Mouse (Mus musculus): Measurements from ENCODE around the gene Prkag3. TPM values are rescaled to one million over a fixed set of nuclear protein-coding genes. Genes with fewer than 3 reads are reported as not detected.

Gene Prkag3
- polyA plus RNA-seq, 1 experiment = 0.52 TPM

GRCm38 (mm10) chr1:74715468-74715867, 33.6 kb downstream of the Prkag3 start:
- Histone ChIP-seq H3K4me1 (ENCODE audit: control insufficient read depth, insufficient read depth, low read length) (no peaks in the 10 kb centered on the region; the same call in 1 of the 2 replicates), H3K27ac (ENCODE audit: control insufficient read depth, insufficient read depth, low read depth, low read length, poor library complexity) (no peak overlapping the region), H3K4me3 (replicated peaks; ENCODE audit: control insufficient read depth, low read depth, low read length) (no peak overlapping the region)
- 13% methylated on average over 5 of the region's 5 CpGs for WGBS
- TF ChIP-seq POLR2A (IDR thresholded peaks at IDR 0.05; ENCODE audit: borderline replicate concordance, control insufficient read depth, low read depth, low read length) = no peak
- no peak for TF ChIP-seq CTCF (IDR thresholded peaks at IDR 0.05; ENCODE audit: control insufficient read depth, insufficient read depth, low read length)

GRCm38 (mm10) chr1:74714967-74715366, 34.1 kb downstream of the Prkag3 start:
- Histone ChIP-seq H3K27ac (ENCODE audit: control insufficient read depth, insufficient read depth, low read depth, low read length, poor library complexity) (no peak overlapping the region), H3K4me3 (replicated peaks; ENCODE audit: control insufficient read depth, low read depth, low read length) (no peak overlapping the region), H3K4me1 (ENCODE audit: control insufficient read depth, insufficient read depth, low read length) (no peaks in the 10 kb centered on the region; the same call in 1 of the 2 replicates)
- 8% methylated on average over 2 of the region's 2 CpGs for WGBS
- TF ChIP-seq CTCF (IDR thresholded peaks at IDR 0.05; ENCODE audit: control insufficient read depth, insufficient read depth, low read length) (no peak), POLR2A (IDR thresholded peaks at IDR 0.05; ENCODE audit: borderline replicate concordance, control insufficient read depth, low read depth, low read length) (no peak)

- WGBS = 23% methylated on average over 12 of the region's 12 CpGs
- H3K4me3 ChIP-seq (replicated peaks; ENCODE audit: control insufficient read depth, low read depth, low read length) = peak overlapping the region; percentile 67
- no peaks in the 10 kb centered on the region; the same call in 1 of the 2 replicates for H3K4me1 ChIP-seq (ENCODE audit: control insufficient read depth, insufficient read depth, low read length)
- H3K27ac ChIP-seq (ENCODE audit: control insufficient read depth, insufficient read depth, low read depth, low read length, poor library complexity) = no peak overlapping the region
- TF ChIP-seq POLR2A (IDR thresholded peaks at IDR 0.05; ENCODE audit: borderline replicate concordance, control insufficient read depth, low read depth, low read length) (no peak), CTCF (IDR thresholded peaks at IDR 0.05; ENCODE audit: control insufficient read depth, insufficient read depth, low read length) (no peak)
Observed at GRCm38 (mm10) chr1:74713859-74714730, 34.9 kb downstream of the Prkag3 start.

- Histone ChIP-seq H3K27ac (ENCODE audit: control insufficient read depth, insufficient read depth, low read depth, low read length, poor library complexity) (peak within 1 kb of the TSS; percentile 60), H3K4me1 (ENCODE audit: control insufficient read depth, insufficient read depth, low read length) (no peaks in the 10 kb centered on the region; the same call in 1 of the 2 replicates), H3K4me3 (replicated peaks; ENCODE audit: control insufficient read depth, low read depth, low read length) (peak within 1 kb of the TSS; percentile 67)
- TF ChIP-seq POLR2A (IDR thresholded peaks at IDR 0.05; ENCODE audit: borderline replicate concordance, control insufficient read depth, low read depth, low read length) (no peak), CTCF (IDR thresholded peaks at IDR 0.05; ENCODE audit: control insufficient read depth, insufficient read depth, low read length) (no peak)
- WGBS = 9% methylated on average over 35 of the region's 35 CpGs
Observed at GRCm38 (mm10) chr1:74713099-74713858, 35.7 kb downstream of the Prkag3 start, which contains the start of gene Cyp27a1. Cyp27a1 (plus strand) TSS chr1:74713574.

- no peak for TF ChIP-seq POLR2A (IDR thresholded peaks at IDR 0.05; ENCODE audit: borderline replicate concordance, control insufficient read depth, low read depth, low read length)
- TF ChIP-seq CTCF (IDR thresholded peaks at IDR 0.05; ENCODE audit: control insufficient read depth, insufficient read depth, low read length) = no peak
- whole genome bisulfite sequencing = 19% methylated on average over 5 of the region's 5 CpGs
- Histone ChIP-seq H3K27ac (ENCODE audit: control insufficient read depth, insufficient read depth, low read depth, low read length, poor library complexity) (peak overlapping the region; percentile 60; the same call in 1 of the 2 replicates), H3K4me1 (ENCODE audit: control insufficient read depth, insufficient read depth, low read length) (no peaks in the 10 kb centered on the region; the same call in 1 of the 2 replicates), H3K4me3 (replicated peaks; ENCODE audit: control insufficient read depth, low read depth, low read length) (peak overlapping the region; percentile 67)
Observed at GRCm38 (mm10) chr1:74712461-74713098, 36.4 kb downstream of the Prkag3 start.

GRCm38 (mm10) chr1:74712046-74712445, 37.0 kb downstream of the Prkag3 start:
- 35% methylated on average over 4 of the region's 4 CpGs for WGBS
- Histone ChIP-seq H3K4me1 (ENCODE audit: control insufficient read depth, insufficient read depth, low read length) (no peaks in the 10 kb centered on the region; the same call in 1 of the 2 replicates), H3K27ac (ENCODE audit: control insufficient read depth, insufficient read depth, low read depth, low read length, poor library complexity) (no peak overlapping the region), H3K4me3 (replicated peaks; ENCODE audit: control insufficient read depth, low read depth, low read length) (peak overlapping the region; percentile 5)
- TF ChIP-seq CTCF (IDR thresholded peaks at IDR 0.05; ENCODE audit: control insufficient read depth, insufficient read depth, low read length) = no peak

- TF ChIP-seq CTCF (IDR thresholded peaks at IDR 0.05; ENCODE audit: control insufficient read depth, insufficient read depth, low read length) (no peak), POLR2A (IDR thresholded peaks at IDR 0.05; ENCODE audit: borderline replicate concordance, control insufficient read depth, low read depth, low read length) (no peak)
- Histone ChIP-seq H3K4me3 (replicated peaks; ENCODE audit: control insufficient read depth, low read depth, low read length) (no peak overlapping the region), H3K4me1 (ENCODE audit: control insufficient read depth, insufficient read depth, low read length) (no peaks in the 10 kb centered on the region; the same call in 1 of the 2 replicates), H3K27ac (ENCODE audit: control insufficient read depth, insufficient read depth, low read depth, low read length, poor library complexity) (no peak overlapping the region)
- 81% methylated on average over 6 of the region's 6 CpGs for WGBS
Observed at GRCm38 (mm10) chr1:74709566-74709965, 39.5 kb downstream of the Prkag3 start.

Data from bone marrow, adult 2 months (tissue).